In genomic region chr17:72604610-72604980, GRCm38 (mm10) we compare ENCODE assay signal across 9 mouse cellular contexts. TPM values are rescaled to one million over a fixed set of nuclear protein-coding genes. Genes with fewer than 3 reads are reported as not detected.
DNase-seq lines count a peak whose midpoint lies in the region; ATAC-seq and TF ChIP-seq lines count a peak whose summit lies in the region.
"Had no signal": no experiment of that assay in that cellular context is flagged by ENCODE, and none has a peak within 500 bp of the region (broad histone marks: within the 10 kb centered on the region; RNA-seq: fewer than 3 reads in every experiment).

Gene Alk (minus strand): TSS chr17:72604627.

- no peak for TF ChIP-seq EP300 in lung, postnatal 0 days (IDR thresholded peaks at IDR 0.05)

- no peaks in the 10 kb centered on the region for H3K36me3 ChIP-seq in G1E (replicated peaks)
- no peaks in the 10 kb centered on the region for H3K36me3 ChIP-seq in hindbrain, embryonic 14.5 days (replicated peaks; ENCODE audit: control insufficient read depth, insufficient read depth)
- no peaks in the 10 kb centered on the region for H3K36me3 ChIP-seq in lung, postnatal 0 days (ENCODE audit: insufficient read depth, low read length)

- H3K9ac ChIP-seq in hindbrain, embryonic 14.5 days, result peak within 1 kb of the TSS; percentile 58
- no peak within 1 kb of the TSS for H3K9ac ChIP-seq in lung, postnatal 0 days (replicated peaks; ENCODE audit: low read depth)

- H3K9me3 ChIP-seq in G1E (replicated peaks), result peaks cover 62% of the 10 kb centered on the region
- no peaks in the 10 kb centered on the region for H3K9me3 ChIP-seq in hindbrain, embryonic 14.5 days (ENCODE audit: control insufficient read depth, low read length)
- no peaks in the 10 kb centered on the region for H3K9me3 ChIP-seq in lung, postnatal 0 days (ENCODE audit: low read length)

- no peak for TF ChIP-seq CTCF in G1E (IDR thresholded peaks at IDR 0.05; ENCODE audit: low read depth, low read length)
- TF ChIP-seq CTCF in lung, postnatal 0 days (IDR thresholded peaks at IDR 0.05), result no peak

- under 1% methylated on average over 32 of the region's 32 CpGs for WGBS in hindbrain, embryonic 14.5 days
- under 1% methylated on average over 27 of the region's 32 CpGs for WGBS in lung, postnatal 0 days

- H3K27me3 ChIP-seq in G1E (ENCODE audit: insufficient read depth, low read length), result no peaks in the 10 kb centered on the region; the same call in 1 of the 2 replicates
- peaks cover 21% of the 10 kb centered on the region for H3K27me3 ChIP-seq in hindbrain, embryonic 14.5 days (ENCODE audit: control insufficient read depth, insufficient read depth, low read length)
- peaks cover 20% of the 10 kb centered on the region for H3K27me3 ChIP-seq in lung, postnatal 0 days (replicated peaks; ENCODE audit: insufficient read depth, low read length)

- H3K4me1 ChIP-seq in G1E (ENCODE audit: insufficient read depth, low read depth, low read length), result no peaks in the 10 kb centered on the region
- 0 out of 2 replicates have a peak, but pooled peaks cover 9% of the 10 kb centered on the region for H3K4me1 ChIP-seq in hindbrain, embryonic 14.5 days (replicated peaks; ENCODE audit: control insufficient read depth, insufficient read depth, low read length)
- no peaks in the 10 kb centered on the region for H3K4me1 ChIP-seq in lung, postnatal 0 days (ENCODE audit: insufficient read depth, low read depth, low read length)

- peak within 1 kb of the TSS; percentile 93 for H3K4me2 ChIP-seq in hindbrain, embryonic 14.5 days (replicated peaks)
- H3K4me2 ChIP-seq in lung, postnatal 0 days (replicated peaks; ENCODE audit: low read depth, low read length), result peak within 1 kb of the TSS; percentile 38

- H3K4me3 ChIP-seq in G1E (ENCODE audit: low read depth, low read length), result peak within 1 kb of the TSS; percentile 16; the same call in 1 of the 2 replicates
- peak within 1 kb of the TSS; percentile 65 for H3K4me3 ChIP-seq in hindbrain, embryonic 14.5 days (replicated peaks; ENCODE audit: low read length)
- peak within 1 kb of the TSS; percentile 10; the same call in 1 of the 2 replicates for H3K4me3 ChIP-seq in lung, postnatal 0 days (ENCODE audit: low read depth, low read length)

- DNase-seq in G1E (ENCODE audit: low spot score), result no peak
- peak; percentile 91 to 93 for DNase-seq in cerebellum, postnatal 14 days
- peak; percentile 88 to 94 for DNase-seq in frontal cortex, postnatal 36 days (ENCODE audit: low spot score in 2 of 2)
- peak; percentile 93 for DNase-seq in hindbrain, embryonic 14.5 days (ENCODE audit: low spot score)
- DNase-seq in layer of hippocampus, postnatal 25 days (ENCODE audit: extremely low spot score in 1 of 2, low spot score in 1 of 2), result peak; percentile 68 to 75
- DNase-seq in lung, postnatal 0 days (ENCODE audit: low spot score), result peak; percentile 69
- peak; percentile 80 for DNase-seq in ovary, postnatal 36 days (ENCODE audit: low spot score)
- peak; percentile 67 for DNase-seq in thymus, postnatal 14 days

- ATAC-seq in G1E (ENCODE audit: extremely low read depth, insufficient number of reproducible peaks, low FRiP score, poor library complexity, severe bottlenecking), result no peak
- peak; percentile 94 for ATAC-seq in hindbrain, embryonic 14.5 days (ENCODE audit: low FRiP score)
- ATAC-seq in lung, postnatal 0 days, result peak; percentile 90

- no peak within 1 kb of the TSS for H3K27ac ChIP-seq in hindbrain, embryonic 14.5 days
- H3K27ac ChIP-seq in lung, postnatal 0 days (ENCODE audit: low read length), result no peak within 1 kb of the TSS

RNA-seq across cellular contexts. Expression of gene Alk, which starts in this region (rescaled TPM):
- total RNA-seq in G1E (2014; fragmentation: Nextera tagmentation) (not detected in 2 replicates), G1E (2017) (0.05 and 0.06 TPM in 2 replicates)
- polyA plus RNA-seq in G1E (2012), result not detected in 2 replicates
- polyA plus RNA-seq in hindbrain, embryonic 14.5 days (2014; fragmentation: Nextera tagmentation; extraction: Ambion mirVana), result 2.9 and 3.2 TPM in 2 replicates
- 1 to 10 TPM; 5.8 to 6.1 TPM for total RNA-seq in layer of hippocampus, postnatal 25 days (2021)
- not detected in 2 replicates for polyA plus RNA-seq in lung, postnatal 0 days (2015; fragmentation: Nextera tagmentation; extraction: Ambion mirVana)
- total RNA-seq: MEL had no signal

Comparison
In these comparisons a context has a peak if more than half of its experiments do, and no peak if none do; other contexts are left out.
1. RNA of gene Alk (total RNA-seq): 5.8 to 6.1 TPM in layer of hippocampus, postnatal 25 days; 0.05 to 0.06 TPM in G1E; every median in the first group is over 4 times any median in the second.
2. Peak in DNase-seq, ATAC-seq, H3K4me3 ChIP-seq and H3K4me2 ChIP-seq in lung, postnatal 0 days; RNA of the gene not detected or under 1 TPM.
3. H3K4me3 ChIP-seq: peak in every context shown above with its lines; median percentile 65 in hindbrain, embryonic 14.5 days; 16 in G1E; 10 in lung, postnatal 0 days.